Mouse (Mus musculus) kidney, embryonic 14.5 days (tissue): ENCODE results near the gene Sct. TPM values are rescaled to one million over a fixed set of nuclear protein-coding genes. Genes with fewer than 3 reads are reported as not detected.

ENCODE experiments used
- ATAC-seq: fragments of 200-750 bp; cut with Nextera tagmentation; 2 replicates; pipeline ENCODE4 v1.8.0; 2017; ENCODE audit warnings: moderate number of reproducible peaks, mild to moderate bottlenecking, moderate TSS enrichment, moderate library complexity; ENCODE audit not compliant: low FRiP score, low TSS enrichment
- H3K27ac ChIP-seq: fragments of 300-500 bp; sonication (generic); 2 replicates; pipeline ENCODE4 v1.5.1; 2014; ENCODE audit warnings: low read depth, mild to moderate bottlenecking, low read length, moderate library complexity, mixed read lengths
- H3K27me3 ChIP-seq: fragments of 300-500 bp; sonication (generic); 2 replicates; pipeline ENCODE4 v1.6.1; 2014; ENCODE audit warnings: mild to moderate bottlenecking, low read length; ENCODE audit not compliant: control insufficient read depth, insufficient read depth
- H3K36me3 ChIP-seq: fragments of 300-500 bp; sonication (generic); 2 replicates; pipeline ENCODE4 v1.6.1; 2014; ENCODE audit warnings: low read length, mixed read lengths; ENCODE audit not compliant: control insufficient read depth, insufficient read depth
- H3K4me1 ChIP-seq: fragments of 300-500 bp; sonication (generic); 2 replicates; pipeline ENCODE4 v1.6.1; 2014; ENCODE audit warnings: low read length, mixed read lengths; ENCODE audit not compliant: control insufficient read depth, insufficient read depth
- H3K4me2 ChIP-seq: fragments of 300-500 bp; sonication (generic); replicated peaks from 2 replicates; pipeline ENCODE4 v1.6.1; 2014; ENCODE audit warnings: low read depth, mild to moderate bottlenecking, low read length
- H3K4me3 ChIP-seq: fragments of 300-500 bp; sonication (generic); 2 replicates; pipeline ENCODE4 v1.5.1; 2014; ENCODE audit warnings: mild to moderate bottlenecking, low read length
- H3K9ac ChIP-seq: fragments of 300-500 bp; sonication (generic); 2 replicates; pipeline ENCODE4 v1.6.1; 2014; ENCODE audit warnings: low read depth, mild to moderate bottlenecking, low read length, moderate library complexity
- H3K9me3 ChIP-seq: fragments of 300-500 bp; sonication (generic); 2 replicates; pipeline ENCODE4 v1.6.1; 2016; ENCODE audit warnings: low read length; ENCODE audit not compliant: control insufficient read depth
- WGBS: fragments of 180-500 bp; shearing (Covaris S2); extraction: QIAGEN DNeasy Blood & Tissue Kit; methylation state at CpG from one replicate; pipeline ENCODE4 v1.1.7; 2014; 5-methylcytosine and 5-hydroxymethylcytosine counted together
- polyA plus RNA-seq: library from polyadenylated mRNA; unstranded; fragments of >200 nt; fragmentation: Nextera tagmentation; extraction: Ambion mirVana; gene quantifications from 2 replicates; pipeline ENCODE4 v1.2.1, GENCODE M21; 2014

Sct gene
- polyA plus RNA-seq, 1 experiment from 2014 or later, result 40.2 TPM

- Histone ChIP-seq H3K4me1 (no peaks in the 10 kb centered on the region), H3K4me2 (no peak overlapping the region), H3K9ac (no peak overlapping the region), H3K36me3 (peaks cover 94% of the 10 kb centered on the region), H3K27ac (no peak overlapping the region), H3K9me3 (no peaks in the 10 kb centered on the region), H3K4me3 (no peak overlapping the region), H3K27me3 (no peaks in the 10 kb centered on the region)
- no peak; the same call in 1 of the 2 replicates for ATAC-seq
- WGBS, result 71% methylated on average over 5 of the region's 5 CpGs
These were observed 37.0 kb upstream of the Sct start for GRCm38 (mm10) chr7:141315974-141316373.

GRCm38 (mm10) chr7:141315076-141315475 is 36.1 kb upstream of the Sct start:
- 94% methylated on average over 8 of the region's 8 CpGs for WGBS
- Histone ChIP-seq H3K9ac (no peak overlapping the region), H3K4me1 (no peaks in the 10 kb centered on the region), H3K4me2 (no peak overlapping the region), H3K9me3 (no peaks in the 10 kb centered on the region), H3K27me3 (no peaks in the 10 kb centered on the region), H3K27ac (no peak overlapping the region), H3K36me3 (peaks cover 94% of the 10 kb centered on the region), H3K4me3 (no peak overlapping the region)
- no peak for ATAC-seq

GRCm38 (mm10) chr7:141314416-141314815 is 35.5 kb upstream of the Sct start:
- Histone ChIP-seq H3K36me3 (peaks cover 94% of the 10 kb centered on the region), H3K4me3 (no peak overlapping the region)

GRCm38 (mm10) chr7:141304537-141304936 is 25.6 kb upstream of the Sct start:
- no peak overlapping the region for H3K4me3 ChIP-seq
- 92% methylated on average over 4 of the region's 4 CpGs for WGBS
- no peak overlapping the region for H3K27ac ChIP-seq
- H3K4me2 ChIP-seq, result no peak overlapping the region
- H3K27me3 ChIP-seq, result no peaks in the 10 kb centered on the region
- H3K9me3 ChIP-seq, result no peaks in the 10 kb centered on the region
- H3K36me3 ChIP-seq, result peaks cover 90% of the 10 kb centered on the region
- no peaks in the 10 kb centered on the region for H3K4me1 ChIP-seq
- ATAC-seq, result no peak
- no peak overlapping the region for H3K9ac ChIP-seq

More at GRCm38 (mm10) chr7:141314416-141314815, 35.5 kb upstream of the Sct start:
- Histone ChIP-seq H3K4me2 (no peak overlapping the region), H3K9ac (no peak overlapping the region), H3K27me3 (no peaks in the 10 kb centered on the region), H3K4me1 (no peaks in the 10 kb centered on the region), H3K27ac (no peak overlapping the region), H3K9me3 (no peaks in the 10 kb centered on the region)
- ATAC-seq, result no peak
- 83% methylated on average over 2 of the region's 2 CpGs for WGBS

GRCm38 (mm10) chr7:141302702-141303268 is 23.9 kb upstream of the Sct start:
- no peaks in the 10 kb centered on the region for H3K9me3 ChIP-seq
- H3K4me2 ChIP-seq, result no peak overlapping the region
- peaks cover 83% of the 10 kb centered on the region for H3K36me3 ChIP-seq
- ATAC-seq, result no peak
- WGBS, result 85% methylated on average over 1 of the region's 1 CpGs
- no peaks in the 10 kb centered on the region for H3K4me1 ChIP-seq
- no peak overlapping the region for H3K9ac ChIP-seq
- H3K4me3 ChIP-seq, result no peak overlapping the region
- no peaks in the 10 kb centered on the region for H3K27me3 ChIP-seq
- no peak overlapping the region for H3K27ac ChIP-seq

- no peaks in the 10 kb centered on the region for H3K27me3 ChIP-seq
- no peak overlapping the region for H3K9ac ChIP-seq
- H3K27ac ChIP-seq, result no peak overlapping the region
- H3K36me3 ChIP-seq, result peaks cover 75% of the 10 kb centered on the region
- WGBS, result 97% methylated on average over 9 of the region's 9 CpGs
- no peaks in the 10 kb centered on the region for H3K4me1 ChIP-seq
- H3K9me3 ChIP-seq, result no peaks in the 10 kb centered on the region
- ATAC-seq, result no peak
- no peak overlapping the region for H3K4me2 ChIP-seq
- no peak overlapping the region for H3K4me3 ChIP-seq
These were observed 22.5 kb upstream of the Sct start for GRCm38 (mm10) chr7:141301386-141301785.

GRCm38 (mm10) chr7:141299175-141299574 is 20.2 kb upstream of the Sct start:
- H3K4me2 ChIP-seq, result no peak overlapping the region
- H3K36me3 ChIP-seq, result peaks cover 56% of the 10 kb centered on the region
- no peak overlapping the region for H3K9ac ChIP-seq
- no peak overlapping the region for H3K4me3 ChIP-seq
- no peak for ATAC-seq
- 91% methylated on average over 8 of the region's 8 CpGs for WGBS
- H3K9me3 ChIP-seq, result no peaks in the 10 kb centered on the region
- no peaks in the 10 kb centered on the region for H3K4me1 ChIP-seq
- no peak overlapping the region for H3K27ac ChIP-seq
- peaks cover 16% of the 10 kb centered on the region for H3K27me3 ChIP-seq

- H3K4me2 ChIP-seq, result no peak overlapping the region
- H3K27ac ChIP-seq, result no peak overlapping the region
- no peak for ATAC-seq
- no peak overlapping the region for H3K4me3 ChIP-seq
- no peaks in the 10 kb centered on the region for H3K4me1 ChIP-seq
- no peak overlapping the region for H3K9ac ChIP-seq
- peaks cover 27% of the 10 kb centered on the region for H3K27me3 ChIP-seq
- peaks cover 49% of the 10 kb centered on the region for H3K36me3 ChIP-seq
- 70% methylated on average over 3 of the region's 3 CpGs for WGBS
- no peaks in the 10 kb centered on the region for H3K9me3 ChIP-seq
These were observed 19.2 kb upstream of the Sct start for GRCm38 (mm10) chr7:141297926-141298650.

GRCm38 (mm10) chr7:141294479-141294878 is 15.5 kb upstream of the Sct start:
- H3K27ac ChIP-seq, result no peak overlapping the region
- peaks cover 41% of the 10 kb centered on the region for H3K27me3 ChIP-seq
- ATAC-seq, result 0 out of 2 replicates have a peak, but pooled peaks have one; percentile 3
- H3K4me2 ChIP-seq, result peak overlapping the region; percentile 76
- peaks cover 14% of the 10 kb centered on the region for H3K36me3 ChIP-seq
- H3K4me1 ChIP-seq, result no peaks in the 10 kb centered on the region
- no peaks in the 10 kb centered on the region for H3K9me3 ChIP-seq
- 7% methylated on average over 22 of the region's 22 CpGs for WGBS
- peak overlapping the region; percentile 57; the same call in 1 of the 2 replicates for H3K9ac ChIP-seq
- peak overlapping the region; percentile 39 for H3K4me3 ChIP-seq
